Mouse (Mus musculus): ENCODE data around the gene Trip6. TPM values are rescaled to one million over a fixed set of nuclear protein-coding genes. Genes with fewer than 3 reads are reported as not detected.

Gene Trip6
- polyA plus RNA-seq, 1 experiment from 2014 or later: 43.9 TPM

- Histone ChIP-seq H3K4me3 (replicated peaks) (no peak overlapping the region), H3K27ac (no peak overlapping the region), H3K27me3 (peaks cover 6% of the 10 kb centered on the region; the same call in 1 of the 2 replicates), H3K4me1 (peaks cover 46% of the 10 kb centered on the region), H3K4me2 (no peak overlapping the region), H3K36me3 (replicated peaks) (no peaks in the 10 kb centered on the region), H3K9me3 (no peaks in the 10 kb centered on the region), H3K9ac (no peak overlapping the region)
- WGBS: 89% methylated on average over 4 of the region's 4 CpGs
- no peak for ATAC-seq (ENCODE audit: low FRiP score)
These were observed 32.8 kb upstream of the Trip6 start for GRCm38 (mm10) chr5:137346983-137347382.

- Histone ChIP-seq H3K36me3 (replicated peaks) (no peaks in the 10 kb centered on the region), H3K4me2 (no peak overlapping the region), H3K9me3 (no peaks in the 10 kb centered on the region), H3K27me3 (peaks cover 6% of the 10 kb centered on the region; the same call in 1 of the 2 replicates), H3K9ac (no peak overlapping the region), H3K4me1 (peaks cover 40% of the 10 kb centered on the region), H3K4me3 (replicated peaks) (no peak overlapping the region), H3K27ac (no peak overlapping the region)
- no peak for ATAC-seq (ENCODE audit: low FRiP score)
- WGBS: 85% methylated on average over 1 of the region's 1 CpGs
These were observed 32.2 kb upstream of the Trip6 start for GRCm38 (mm10) chr5:137346388-137346787.

GRCm38 (mm10) chr5:137345821-137346220 is 31.6 kb upstream of the Trip6 start:
- H3K9me3 ChIP-seq: no peaks in the 10 kb centered on the region

DNA sequence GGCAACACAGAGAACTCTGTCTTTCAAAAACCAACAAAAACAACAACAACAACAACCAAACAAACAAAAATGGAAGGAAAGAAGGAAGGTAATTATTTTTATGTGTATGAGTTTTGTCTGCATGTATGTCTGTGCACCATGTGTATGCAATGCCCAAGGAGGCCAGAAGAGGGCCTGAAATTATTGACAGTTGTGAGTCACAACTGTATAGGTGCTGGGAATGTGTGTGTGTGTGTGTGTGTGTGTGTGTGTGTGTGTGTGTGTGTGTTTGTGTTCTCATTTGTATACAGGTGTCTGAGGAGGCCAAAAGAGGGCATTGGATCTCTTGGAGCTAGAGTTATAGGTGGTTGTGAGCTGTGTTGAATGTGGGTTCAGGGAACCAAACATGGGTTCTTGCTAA is 29.7 kb upstream of the Trip6 start:
- H3K4me3 ChIP-seq (replicated peaks): no peak overlapping the region
- H3K36me3 ChIP-seq (replicated peaks): no peaks in the 10 kb centered on the region
- no peak for ATAC-seq (ENCODE audit: low FRiP score)
- peaks cover 35% of the 10 kb centered on the region for H3K4me1 ChIP-seq
- H3K9ac ChIP-seq: no peak overlapping the region
- no peak overlapping the region for H3K27ac ChIP-seq
- H3K27me3 ChIP-seq: peaks cover 8% of the 10 kb centered on the region; the same call in 1 of the 2 replicates
- H3K9me3 ChIP-seq: no peaks in the 10 kb centered on the region
- H3K4me2 ChIP-seq: no peak overlapping the region

More at GRCm38 (mm10) chr5:137345821-137346220, 31.6 kb upstream of the Trip6 start:
- Histone ChIP-seq H3K36me3 (replicated peaks) (no peaks in the 10 kb centered on the region), H3K4me3 (replicated peaks) (no peak overlapping the region), H3K9ac (no peak overlapping the region), H3K27ac (no peak overlapping the region), H3K27me3 (peaks cover 6% of the 10 kb centered on the region; the same call in 1 of the 2 replicates), H3K4me2 (no peak overlapping the region), H3K4me1 (peaks cover 34% of the 10 kb centered on the region)
- 27% methylated on average over 9 of the region's 9 CpGs for WGBS
- ATAC-seq (ENCODE audit: low FRiP score): no peak

GRCm38 (mm10) chr5:137343412-137343811 is 29.2 kb upstream of the Trip6 start:
- 93% methylated on average over 5 of the region's 5 CpGs for WGBS

DNA sequence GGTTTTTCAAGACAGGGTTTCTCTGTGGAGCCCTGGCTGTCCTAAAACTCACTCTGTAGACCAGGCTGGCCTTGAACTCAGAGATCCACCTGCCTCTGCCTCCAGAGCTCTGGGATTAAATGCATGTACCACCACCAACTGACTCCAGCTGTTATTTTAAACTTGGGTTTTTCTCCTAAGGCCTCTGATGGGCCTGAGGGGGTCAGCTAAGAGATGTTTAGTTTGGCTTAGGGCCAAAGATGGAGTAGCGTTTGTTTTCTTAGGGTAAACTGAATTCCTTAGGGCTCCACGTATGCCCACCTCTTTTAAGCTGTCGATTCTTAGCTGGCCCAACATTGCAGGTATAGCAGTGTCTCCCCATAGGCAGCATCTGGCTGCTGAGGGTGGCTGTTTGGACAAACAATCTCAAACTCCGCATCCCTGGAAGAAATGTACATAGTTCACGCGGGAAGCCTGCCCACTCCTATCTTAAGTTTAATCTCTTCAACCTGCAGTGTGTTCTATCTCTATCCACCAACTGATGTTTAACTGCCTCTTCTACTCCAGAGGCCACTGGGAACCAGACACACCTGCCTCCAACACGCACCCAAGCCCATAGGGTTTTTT is 28.3 kb upstream of the Trip6 start:
- no peak overlapping the region for H3K4me2 ChIP-seq
- H3K9ac ChIP-seq: no peak overlapping the region
- no peak overlapping the region for H3K4me3 ChIP-seq (replicated peaks)
- H3K4me1 ChIP-seq: peaks cover 26% of the 10 kb centered on the region
- 90% methylated on average over 7 of the region's 7 CpGs for WGBS
- no peaks in the 10 kb centered on the region for H3K9me3 ChIP-seq
- H3K27ac ChIP-seq: no peak overlapping the region
- no peaks in the 10 kb centered on the region for H3K36me3 ChIP-seq (replicated peaks)
- no peak for ATAC-seq (ENCODE audit: low FRiP score)
- H3K27me3 ChIP-seq: peaks cover 5% of the 10 kb centered on the region; the same call in 1 of the 2 replicates

More at GRCm38 (mm10) chr5:137343412-137343811, 29.2 kb upstream of the Trip6 start:
- Histone ChIP-seq H3K9me3 (no peaks in the 10 kb centered on the region), H3K27ac (no peak overlapping the region), H3K4me2 (no peak overlapping the region), H3K9ac (no peak overlapping the region), H3K36me3 (replicated peaks) (no peaks in the 10 kb centered on the region), H3K27me3 (peaks cover 5% of the 10 kb centered on the region; the same call in 1 of the 2 replicates), H3K4me1 (peaks cover 35% of the 10 kb centered on the region), H3K4me3 (replicated peaks) (no peak overlapping the region)
- no peak for ATAC-seq (ENCODE audit: low FRiP score)

- no peak overlapping the region for H3K4me3 ChIP-seq (replicated peaks)
- ATAC-seq (ENCODE audit: low FRiP score): no peak
- peaks cover 17% of the 10 kb centered on the region for H3K4me1 ChIP-seq
- H3K9me3 ChIP-seq: no peaks in the 10 kb centered on the region
- 75% methylated on average over 6 of the region's 6 CpGs for WGBS
- no peaks in the 10 kb centered on the region for H3K36me3 ChIP-seq (replicated peaks)
- H3K27me3 ChIP-seq: peaks cover 5% of the 10 kb centered on the region; the same call in 1 of the 2 replicates
- H3K4me2 ChIP-seq: no peak overlapping the region
- H3K9ac ChIP-seq: no peak overlapping the region
- peak overlapping the region; percentile 71; the same call in 1 of the 2 replicates for H3K27ac ChIP-seq
These were observed 26.0 kb upstream of the Trip6 start for GRCm38 (mm10) chr5:137340222-137340621.

GRCm38 (mm10) chr5:137339290-137339979 is 25.2 kb upstream of the Trip6 start:
- H3K4me3 ChIP-seq (replicated peaks): peak overlapping the region; percentile 41
- peak overlapping the region; percentile 68 for H3K4me2 ChIP-seq
- no peaks in the 10 kb centered on the region for H3K9me3 ChIP-seq
- H3K27me3 ChIP-seq: peaks cover 5% of the 10 kb centered on the region; the same call in 1 of the 2 replicates
- no peaks in the 10 kb centered on the region for H3K36me3 ChIP-seq (replicated peaks)
- peaks cover 15% of the 10 kb centered on the region for H3K4me1 ChIP-seq
- 4% methylated on average over 22 of the region's 22 CpGs for WGBS
- peak overlapping the region; percentile 59 for H3K9ac ChIP-seq
- peak overlapping the region; percentile 71 for H3K27ac ChIP-seq
- ATAC-seq (ENCODE audit: low FRiP score): peak; percentile 53

DNA sequence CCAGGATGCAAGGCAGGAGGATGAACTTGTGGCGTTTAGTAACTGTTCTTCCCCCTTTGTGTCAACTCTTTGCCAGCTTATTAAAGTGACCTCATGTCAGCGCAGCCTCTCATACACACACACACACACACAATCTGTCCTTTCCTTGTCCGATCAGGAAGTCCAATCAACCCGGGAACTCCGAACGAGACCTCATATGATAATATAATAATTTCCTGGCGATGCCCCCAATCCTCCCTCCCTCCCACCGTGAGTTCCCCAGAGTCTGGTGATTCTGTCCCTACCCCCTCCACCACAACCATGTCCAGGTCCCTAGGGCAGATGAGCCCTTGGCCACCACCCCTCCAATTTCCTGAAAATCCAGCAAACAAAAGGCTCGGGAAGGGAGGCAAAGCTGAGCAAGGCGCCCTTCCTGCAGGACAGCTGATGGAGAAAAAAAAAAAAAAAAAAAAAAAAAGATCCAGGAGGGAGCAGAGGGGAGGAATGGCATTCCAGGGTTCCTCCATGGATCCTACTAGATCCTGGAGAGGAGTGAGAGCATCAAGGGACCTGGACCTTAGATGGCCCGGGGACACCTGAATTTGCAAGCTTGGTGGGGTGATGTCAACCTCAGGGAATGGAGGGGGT is 24.6 kb upstream of the Trip6 start:
- Histone ChIP-seq H3K27me3 (peaks cover 5% of the 10 kb centered on the region; the same call in 1 of the 2 replicates), H3K4me1 (peaks cover 15% of the 10 kb centered on the region), H3K9me3 (no peaks in the 10 kb centered on the region), H3K9ac (peak overlapping the region; percentile 59), H3K27ac (peak overlapping the region; percentile 71), H3K4me3 (replicated peaks) (peak overlapping the region; percentile 41), H3K4me2 (peak overlapping the region; percentile 68), H3K36me3 (replicated peaks) (no peaks in the 10 kb centered on the region)
- peak; percentile 34 for ATAC-seq (ENCODE audit: low FRiP score)
- 2% methylated on average over 11 of the region's 11 CpGs for WGBS

DNA sequence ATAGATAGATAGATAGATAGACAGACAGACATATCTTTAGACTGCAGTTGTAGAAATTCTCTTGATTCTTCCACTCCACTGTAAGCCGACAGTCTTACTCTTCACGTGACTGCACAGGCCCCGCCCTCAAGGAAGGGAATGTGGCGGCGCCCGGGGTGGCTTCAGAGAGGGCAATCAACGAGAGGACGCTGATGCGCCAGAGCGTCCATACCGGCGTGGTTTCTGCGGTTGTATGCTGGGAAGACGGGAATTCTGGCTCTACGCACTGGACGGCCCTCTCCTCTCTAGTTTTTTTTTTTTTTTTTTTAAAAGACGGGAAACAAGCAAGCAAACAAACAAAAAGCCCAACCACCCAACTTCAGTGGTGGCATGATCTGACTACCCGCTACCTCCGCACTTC is 24.1 kb upstream of the Trip6 start:
- Histone ChIP-seq H3K27me3 (peaks cover 5% of the 10 kb centered on the region; the same call in 1 of the 2 replicates), H3K9me3 (no peaks in the 10 kb centered on the region), H3K4me2 (peak overlapping the region; percentile 68), H3K9ac (peak overlapping the region; percentile 59), H3K4me3 (replicated peaks) (peak overlapping the region; percentile 41), H3K36me3 (replicated peaks) (no peaks in the 10 kb centered on the region), H3K27ac (peak overlapping the region; percentile 71), H3K4me1 (peaks cover 20% of the 10 kb centered on the region)
- WGBS: 1% methylated on average over 19 of the region's 19 CpGs
- peak; percentile 89 for ATAC-seq (ENCODE audit: low FRiP score)

- Histone ChIP-seq H3K27ac (0 out of 2 replicates have a peak overlapping the region, but pooled peaks have one; percentile 11), H3K4me3 (replicated peaks) (no peak overlapping the region), H3K9ac (no peak overlapping the region)
These were observed 23.0 kb upstream of the Trip6 start for GRCm38 (mm10) chr5:137337190-137337589.

DNA sequence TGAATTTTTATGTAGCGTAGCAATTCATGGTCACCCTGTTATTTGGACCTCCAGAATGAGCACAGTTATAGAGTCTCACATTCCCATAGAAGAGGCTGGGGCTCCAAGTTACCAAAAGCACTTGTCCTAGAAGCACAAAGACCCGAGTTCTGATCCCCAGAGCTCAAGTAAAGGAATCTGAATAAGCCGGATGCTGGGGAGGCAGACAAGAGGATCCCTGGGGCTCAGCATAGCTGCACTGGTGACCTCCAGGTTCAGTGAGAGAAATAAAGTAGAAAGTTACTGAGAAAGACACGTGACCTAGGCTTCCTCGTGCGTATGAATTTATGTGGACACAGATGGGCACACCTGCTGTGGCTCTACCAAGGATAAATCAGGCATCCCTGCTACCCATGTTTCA is 20.9 kb upstream of the Trip6 start:
- ATAC-seq (ENCODE audit: low FRiP score): no peak
- 73% methylated on average over 6 of the region's 6 CpGs for WGBS
- Histone ChIP-seq H3K27ac (no peak overlapping the region), H3K36me3 (replicated peaks) (no peaks in the 10 kb centered on the region), H3K9me3 (no peaks in the 10 kb centered on the region), H3K9ac (no peak overlapping the region), H3K4me2 (no peak overlapping the region), H3K4me1 (peaks cover 30% of the 10 kb centered on the region), H3K4me3 (replicated peaks) (no peak overlapping the region), H3K27me3 (no peaks in the 10 kb centered on the region)

More at GRCm38 (mm10) chr5:137337190-137337589, 23.0 kb upstream of the Trip6 start:
- Histone ChIP-seq H3K9me3 (no peaks in the 10 kb centered on the region), H3K36me3 (replicated peaks) (no peaks in the 10 kb centered on the region), H3K27me3 (peaks cover 5% of the 10 kb centered on the region; the same call in 1 of the 2 replicates), H3K4me2 (no peak overlapping the region), H3K4me1 (peaks cover 30% of the 10 kb centered on the region)
- WGBS: 55% methylated on average over 8 of the region's 8 CpGs
- ATAC-seq (ENCODE audit: low FRiP score): no peak

Measured in forebrain, embryonic 12.5 days (tissue).